Mouse (Mus musculus): ENCODE results near the gene 5031439G07Rik. TPM values are rescaled to one million over a fixed set of nuclear protein-coding genes. Genes with fewer than 3 reads are reported as not detected.
"Not testable (repeated sequence)": the region's sequence is repeated elsewhere in the genome, so short reads cannot be mapped to it uniquely, and the experiment has no call there.

The 5031439G07Rik gene
- 10 to 100 TPM; 78.0 to 86.5 TPM for total RNA-seq (2021)
- long read RNA-seq, experiment 1, full-length matches to known transcripts, result 17 of 50 reads
- long read RNA-seq, experiment 1, partial matches to known transcripts, result 6 of 50 reads
- long read RNA-seq, experiment 1, other reads (novel, unspliced or antisense), result 27 of 50 reads
- long read RNA-seq, experiment 2, full-length matches to known transcripts, result 37 of 72 reads
- long read RNA-seq, experiment 2, partial matches to known transcripts, result 10 of 72 reads
- long read RNA-seq, experiment 2, other reads (novel, unspliced or antisense), result 25 of 72 reads

DNA sequence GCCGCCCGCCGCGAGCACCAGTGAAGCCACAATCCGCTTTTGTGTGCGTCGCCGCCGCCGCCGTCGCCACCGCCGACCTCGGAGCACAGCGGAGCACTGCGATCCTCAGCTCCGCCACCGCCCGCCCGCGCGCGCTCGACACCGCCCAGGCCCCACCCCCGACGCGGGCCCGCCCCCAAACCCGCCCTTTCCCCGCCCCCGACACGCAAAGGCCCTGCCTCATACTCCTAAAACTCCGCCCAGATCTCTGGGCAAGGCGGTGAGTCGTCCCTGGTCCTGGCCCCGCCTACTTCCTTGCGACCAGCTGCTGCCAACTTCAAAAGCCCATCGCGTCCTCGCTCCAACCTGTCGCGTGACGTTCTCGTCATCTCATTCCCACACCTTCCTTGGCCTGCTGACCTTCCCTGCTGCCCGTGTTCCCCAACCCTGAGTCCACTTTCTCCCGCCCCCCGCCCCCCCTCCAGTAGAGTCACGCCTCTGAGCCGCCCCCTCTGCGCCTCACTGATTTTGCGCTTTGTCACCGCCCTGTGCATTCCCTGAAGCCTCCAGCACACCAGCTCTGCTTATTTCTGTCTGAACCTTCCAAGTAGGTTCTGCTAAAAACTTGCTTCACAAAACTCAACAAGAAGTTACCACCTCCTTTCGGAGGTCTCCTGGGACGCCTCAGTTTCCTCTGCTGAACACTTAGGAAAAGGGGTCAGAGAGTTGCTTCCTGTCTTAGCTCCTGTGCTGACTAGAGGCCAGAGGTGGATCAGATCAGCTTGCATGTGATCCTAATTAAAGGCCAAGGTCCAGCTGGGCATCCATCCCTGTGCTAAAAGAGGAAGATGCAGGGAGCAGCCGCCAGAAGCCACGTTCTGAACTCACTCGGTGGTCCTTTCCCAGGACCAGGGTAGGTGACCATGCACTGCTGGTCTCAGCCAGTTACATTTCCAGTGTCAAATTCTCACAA is at the start of gene 5031439G07Rik:
Gene 5031439G07Rik (minus strand): TSS at position 678 of the 952 bp plus-strand sequence.
- intact Hi-C loops (cut with DNase I), result loop anchor here (5.0 kb wide), 1 partner anchor 136 kb away; no protein-coding TSS in a partner anchor
- DNase-seq, result peak; percentile 85 to 89

DNA sequence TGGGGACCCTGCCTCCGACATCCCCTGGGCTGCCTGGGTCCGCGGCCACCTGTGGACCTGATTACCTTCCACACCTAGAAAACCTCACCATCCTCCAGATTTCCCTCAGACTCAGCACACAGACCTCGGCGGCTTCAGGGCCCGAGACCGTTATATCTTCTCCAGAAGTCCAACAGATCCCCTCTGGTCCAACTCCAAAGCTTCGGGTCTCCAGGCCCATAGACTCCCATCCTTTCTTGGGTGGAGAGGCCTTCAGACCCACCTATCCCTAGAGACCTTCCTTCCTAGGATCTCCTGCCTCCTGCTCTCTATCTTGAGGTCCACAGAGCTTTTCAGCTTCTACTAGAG is 49.0 kb upstream of the 5031439G07Rik start:
- intact Hi-C loops (cut with DNase I), result no loop called here
- no peak for DNase-seq

DNA sequence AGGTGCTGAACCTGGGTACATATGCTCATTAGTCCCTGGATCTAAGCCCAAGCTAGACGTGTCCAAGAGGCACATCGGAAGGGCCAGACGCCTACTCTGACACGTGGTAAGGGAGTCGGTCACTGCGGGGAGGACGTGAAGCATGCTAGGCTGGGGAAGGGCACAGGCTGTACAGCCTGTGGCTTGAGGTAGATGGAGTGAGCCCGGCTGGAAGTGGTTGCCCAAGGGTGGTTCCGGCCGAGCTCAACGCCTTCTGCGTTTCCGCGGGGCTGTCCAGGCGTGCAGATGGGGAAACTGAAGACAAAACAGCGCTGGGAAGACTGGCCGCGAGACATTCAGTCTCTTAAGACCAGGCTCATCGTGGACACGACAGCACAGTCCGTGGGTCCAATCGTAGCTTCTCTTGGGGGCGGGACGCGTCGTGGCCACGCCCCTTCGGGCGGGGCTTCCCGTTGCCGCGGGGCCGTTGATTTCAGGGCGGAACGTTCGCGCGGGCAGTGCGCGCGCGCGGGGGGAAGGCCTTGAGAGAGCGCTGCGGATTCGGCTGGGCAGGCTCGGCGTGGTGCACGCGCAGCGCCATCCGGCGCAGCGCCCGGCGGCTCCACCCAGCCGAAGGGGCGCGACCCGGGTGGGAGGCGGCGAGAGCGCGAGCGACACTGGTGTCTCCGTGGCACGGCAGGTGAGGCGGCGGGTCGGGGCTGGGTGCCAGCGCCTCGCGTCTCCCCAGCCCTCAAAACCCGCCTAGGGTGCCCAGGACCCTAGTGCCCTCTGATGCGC is 48.4 kb upstream of the 5031439G07Rik start:
- DNase-seq, result peak; percentile 97 to 100
- intact Hi-C loops (cut with DNase I), result no loop called here

DNA sequence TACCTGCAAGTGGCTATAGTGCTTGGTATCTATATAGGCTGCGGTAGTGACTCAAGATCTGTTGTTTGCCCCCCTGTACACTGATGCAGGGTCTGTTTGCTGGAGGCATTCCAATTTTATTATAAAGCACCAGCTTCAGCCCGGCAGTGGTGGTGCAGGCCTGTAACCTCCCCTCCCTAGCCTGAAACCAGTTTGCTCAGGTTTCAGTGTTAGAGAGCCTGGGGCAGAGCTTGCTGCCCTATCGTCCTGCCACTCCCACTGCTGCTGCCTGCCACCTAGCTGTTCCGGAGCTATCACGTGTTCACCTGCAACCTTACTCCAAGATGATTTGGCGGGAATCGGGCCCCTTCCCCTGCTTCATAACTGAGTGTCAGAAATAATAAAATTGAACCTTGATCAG is 45.6 kb upstream of the 5031439G07Rik start:
- DNase-seq; intact Hi-C loops (cut with DNase I): not testable (repeated sequence)

DNA sequence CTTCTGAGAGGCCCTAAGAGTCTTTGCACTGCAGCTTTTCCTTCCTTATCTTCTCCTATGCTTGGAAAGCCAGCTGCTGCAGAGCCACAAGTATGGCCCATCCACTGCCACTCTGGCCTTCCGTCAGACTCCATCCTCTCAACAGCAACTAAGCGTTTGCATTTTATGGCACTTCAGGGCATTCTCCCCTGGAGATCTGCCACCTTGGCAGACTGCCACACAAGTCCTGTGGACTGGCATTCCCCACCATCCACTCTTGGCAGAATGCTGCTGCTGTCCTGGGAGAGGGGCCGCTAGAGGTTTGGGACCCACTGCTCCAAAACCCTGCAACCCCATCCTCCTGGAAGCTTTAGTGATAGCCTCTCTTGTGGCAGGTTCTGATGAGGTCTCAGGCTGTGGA is 43.5 kb upstream of the 5031439G07Rik start:
- intact Hi-C loops (cut with DNase I), result no loop called here
- no peak for DNase-seq

DNA sequence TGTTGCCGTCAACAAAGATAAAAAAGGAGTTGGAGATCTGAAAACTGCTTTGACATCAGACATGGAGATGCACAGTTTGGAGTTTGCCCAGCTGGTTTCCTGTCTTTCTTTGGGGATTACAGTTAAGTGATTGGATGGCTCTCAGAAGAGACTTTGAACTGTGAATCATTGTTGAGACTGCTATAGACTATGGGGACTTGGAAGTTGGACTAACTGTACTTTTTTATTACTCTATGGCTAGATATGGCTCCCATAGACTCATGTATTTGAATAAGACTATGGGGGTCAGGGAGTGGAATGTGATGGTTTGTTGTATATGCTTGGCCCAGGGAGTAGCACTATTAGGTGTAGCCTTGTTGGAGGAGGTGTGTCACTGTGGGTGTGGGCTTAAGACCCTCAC is 42.3 kb upstream of the 5031439G07Rik start:
- DNase-seq; intact Hi-C loops (cut with DNase I): not testable (repeated sequence)

DNA sequence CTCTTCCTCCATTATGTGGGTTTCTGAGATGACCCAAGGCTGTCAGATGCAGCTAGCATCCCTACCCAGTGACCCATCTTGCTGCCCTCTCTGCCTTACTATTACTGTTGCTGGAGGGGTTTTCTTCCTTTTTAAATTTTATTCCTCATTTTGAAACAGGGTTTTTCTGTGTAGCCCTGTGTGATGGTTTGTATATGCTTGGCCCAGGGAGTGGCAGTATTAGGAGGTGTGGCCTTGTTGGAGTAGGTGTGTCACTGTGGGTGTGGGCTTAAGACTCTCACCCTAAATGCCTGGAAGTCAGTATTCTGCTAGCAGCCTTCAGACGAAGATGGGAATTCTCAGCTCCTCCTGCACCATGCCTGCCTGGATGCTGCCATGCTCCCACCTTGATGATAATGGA is 40.3 kb upstream of the 5031439G07Rik start, which contains the start of gene Fam118a:
Gene Fam118a (plus strand): TSS at position 301 of the 400 bp plus-strand sequence.
- intact Hi-C loops (cut with DNase I); DNase-seq: not testable (repeated sequence)

DNA sequence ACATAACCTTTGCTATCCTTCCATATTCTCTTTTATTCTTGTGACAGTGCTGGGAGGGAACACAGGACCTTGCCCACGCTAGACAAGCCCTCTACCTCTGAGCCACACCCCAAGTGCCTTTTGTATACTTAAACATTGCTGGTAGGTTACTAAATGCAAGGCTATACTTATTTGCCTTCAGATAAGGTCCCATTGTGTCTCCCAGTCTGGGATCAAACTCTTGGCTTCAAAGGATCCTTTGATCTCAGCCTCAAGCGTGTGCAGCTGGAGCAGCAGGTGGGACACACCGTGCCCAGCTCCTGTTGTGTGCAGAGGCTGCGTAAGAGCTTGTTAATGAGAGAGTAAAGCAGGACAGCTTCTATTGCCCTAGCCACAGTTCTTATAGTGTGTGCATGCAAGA is 39.4 kb upstream of the 5031439G07Rik start:
- intact Hi-C loops (cut with DNase I), result no loop called here
- no peak for DNase-seq

DNA sequence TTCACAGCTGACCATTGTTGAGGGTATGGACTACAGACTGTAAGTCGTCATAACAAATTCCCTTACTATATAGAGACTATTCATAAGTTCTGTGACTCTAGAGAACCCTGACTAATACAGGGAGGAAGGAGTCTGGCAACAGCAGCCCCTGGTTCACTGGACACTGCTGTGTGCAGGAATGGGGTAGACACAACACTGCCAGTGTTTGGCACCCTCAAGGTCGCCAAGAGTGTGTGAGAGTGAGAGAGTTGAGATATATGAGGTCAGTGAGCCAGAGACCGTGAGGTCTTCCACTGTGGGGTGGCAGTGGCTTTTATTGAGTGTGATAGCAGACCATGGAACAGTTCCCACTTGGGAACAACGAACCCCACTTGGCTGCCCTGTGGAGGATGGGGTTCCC is 37.8 kb upstream of the 5031439G07Rik start:
- intact Hi-C loops (cut with DNase I), result no loop called here
- no peak for DNase-seq

DNA sequence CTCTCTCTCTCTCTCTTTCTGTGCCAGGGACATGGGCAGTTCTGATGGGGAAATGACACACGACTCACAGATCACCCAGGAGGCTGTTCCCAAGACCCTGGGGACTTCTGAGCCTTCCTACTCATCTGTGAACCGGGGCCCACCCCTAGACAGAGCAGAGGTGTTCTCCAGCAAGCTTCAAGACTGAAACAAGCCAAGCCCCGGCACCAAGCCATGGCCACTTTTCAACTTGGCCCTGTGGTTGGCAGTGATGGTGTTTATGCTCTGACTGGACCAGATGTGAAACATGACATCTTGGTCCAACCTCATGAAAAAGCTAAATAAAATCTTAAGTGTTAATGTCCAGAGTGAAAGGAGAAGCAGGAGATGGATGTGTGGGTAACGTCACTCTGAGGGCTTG is 33.9 kb upstream of the 5031439G07Rik start:
- peak; percentile 30 to 56 for DNase-seq
- intact Hi-C loops (cut with DNase I), result no loop called here

DNA sequence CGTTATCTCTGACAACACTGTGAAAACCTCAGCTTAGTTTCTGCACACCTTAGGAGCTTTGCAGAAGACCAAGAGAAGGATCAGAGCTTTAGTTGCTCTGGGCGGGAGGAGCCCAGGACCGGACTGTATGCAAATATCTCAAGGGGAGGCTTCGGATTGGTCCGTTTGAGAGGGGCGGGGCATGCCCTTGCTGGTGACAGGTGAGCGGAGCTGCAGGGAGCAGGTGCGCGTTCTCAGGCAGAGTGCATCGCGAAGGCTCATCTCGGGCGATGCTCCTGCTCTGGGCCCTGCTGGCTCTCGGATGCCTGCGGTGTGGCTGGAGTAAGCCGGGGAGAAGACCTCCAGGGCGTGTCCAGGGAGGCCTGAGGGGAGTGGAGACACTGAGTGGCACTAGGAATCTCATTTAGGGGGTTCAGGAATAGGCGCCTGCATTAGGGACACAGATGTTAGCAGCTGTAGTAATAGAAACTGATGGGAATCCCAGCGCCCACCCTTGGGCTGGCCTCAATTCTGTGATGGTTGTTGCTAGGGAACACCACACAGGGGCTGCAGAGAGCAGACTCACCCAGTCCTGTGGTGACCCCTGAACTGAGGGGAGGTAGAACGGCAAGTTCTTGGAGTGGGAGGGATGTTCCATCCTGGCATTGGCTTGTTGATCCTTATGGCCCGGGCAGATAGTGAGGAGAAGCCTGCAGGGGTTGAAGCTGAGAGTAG is 28.8 kb upstream of the 5031439G07Rik start, which contains the start of gene Upk3a:
Gene Upk3a (plus strand): TSS at position 191 of the 714 bp plus-strand sequence.
- intact Hi-C loops (cut with DNase I), result no loop called here
- no peak for DNase-seq

DNA sequence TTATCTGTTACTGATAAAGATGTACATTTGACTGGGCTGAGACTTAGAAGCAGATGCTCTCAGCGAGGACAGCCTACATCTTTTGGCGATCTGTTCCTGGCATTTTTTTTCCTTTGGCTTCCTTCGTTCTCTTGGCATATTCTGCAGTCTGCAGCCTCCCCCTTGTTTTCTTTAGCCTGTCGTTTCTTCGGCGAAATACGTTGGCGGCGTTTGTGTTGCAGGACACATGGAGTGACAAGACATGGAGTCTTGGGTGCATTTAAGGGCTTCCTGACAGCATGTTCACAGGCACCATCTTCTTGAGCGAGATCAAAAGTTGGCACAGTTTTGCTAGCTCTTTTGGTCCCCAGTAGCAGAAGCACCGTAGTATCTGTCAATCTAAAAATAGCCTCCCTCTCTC is 27.4 kb upstream of the 5031439G07Rik start:
- DNase-seq, result no peak
- intact Hi-C loops (cut with DNase I), result no loop called here

DNA sequence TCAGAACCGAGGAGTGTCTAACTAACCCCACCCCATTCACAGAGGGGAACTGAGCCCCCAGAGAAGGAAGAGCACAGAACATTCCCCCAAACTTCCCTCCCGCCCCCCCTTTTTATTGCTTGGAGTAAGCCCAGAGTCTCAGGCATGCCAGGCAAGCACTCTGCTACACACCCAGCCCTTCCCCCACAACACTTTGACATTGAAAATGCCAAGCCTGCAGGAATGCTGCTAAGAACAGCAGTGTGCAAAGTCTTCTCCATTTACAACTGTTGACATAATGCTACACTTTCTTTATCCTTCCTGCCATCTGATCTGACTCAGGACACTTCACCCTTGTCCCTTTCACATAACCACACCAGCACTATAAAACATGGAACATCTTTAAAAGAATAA is 24.3 kb upstream of the 5031439G07Rik start:
- intact Hi-C loops (cut with DNase I), result no loop called here
- DNase-seq, result no peak

DNA sequence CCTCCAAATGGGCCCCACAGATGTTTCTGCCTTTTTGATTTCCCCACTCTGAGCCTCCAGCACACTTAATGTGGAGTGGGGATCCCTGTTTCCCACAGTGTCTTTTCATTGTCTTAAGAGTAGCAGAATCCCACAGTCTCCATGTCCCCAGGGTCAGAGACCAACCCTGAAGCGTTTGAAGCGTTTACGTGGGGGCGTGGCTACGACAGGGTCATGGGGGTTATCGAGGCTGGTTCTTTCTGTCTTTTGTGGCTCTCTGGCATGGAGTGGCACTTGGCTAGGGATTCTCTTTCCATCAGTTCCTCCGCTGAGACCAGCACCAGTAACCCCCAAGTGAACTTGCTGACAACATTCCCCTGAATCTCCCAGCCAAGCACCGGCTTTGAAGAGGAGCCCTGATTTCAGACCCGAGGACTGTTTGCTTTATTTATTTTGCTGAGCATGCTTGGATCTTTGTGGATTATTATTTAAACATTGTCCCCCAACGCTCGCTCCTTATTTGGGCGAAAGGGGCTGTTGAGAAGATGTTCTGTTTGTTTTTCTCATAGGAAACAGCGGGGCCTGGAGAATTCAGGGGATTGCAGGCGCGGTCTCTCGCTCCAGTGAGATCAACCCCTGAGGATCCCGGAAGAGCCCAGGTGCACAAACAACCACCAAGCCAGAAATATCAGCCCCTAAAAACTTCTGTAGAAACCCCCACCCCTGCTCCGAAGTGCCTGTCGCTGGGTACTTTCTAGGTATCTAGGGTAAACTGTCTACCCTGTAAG is 23.7 kb upstream of the 5031439G07Rik start:
- no peak for DNase-seq
- intact Hi-C loops (cut with DNase I), result no loop called here

DNA sequence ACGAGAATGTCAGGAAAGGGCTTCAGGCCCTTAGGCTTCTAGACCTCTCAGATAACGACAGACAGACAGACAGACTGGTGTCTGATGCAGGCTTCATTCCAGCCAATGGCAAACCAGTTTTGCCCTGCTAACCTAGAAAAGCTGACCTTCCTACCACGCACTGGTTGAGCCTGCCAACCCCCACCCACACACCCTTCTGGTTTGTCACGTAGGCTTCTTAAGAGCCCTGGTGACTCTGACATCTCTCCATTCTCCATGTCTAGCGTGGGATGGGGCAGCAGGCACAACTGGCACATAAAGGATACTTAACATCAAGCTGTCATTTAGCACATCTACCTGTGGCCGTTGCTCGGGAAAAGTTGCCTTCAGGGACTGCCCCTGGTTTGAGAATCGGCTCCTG is 21.3 kb upstream of the 5031439G07Rik start:
- DNase-seq, result no peak
- intact Hi-C loops (cut with DNase I), result no loop called here

DNA sequence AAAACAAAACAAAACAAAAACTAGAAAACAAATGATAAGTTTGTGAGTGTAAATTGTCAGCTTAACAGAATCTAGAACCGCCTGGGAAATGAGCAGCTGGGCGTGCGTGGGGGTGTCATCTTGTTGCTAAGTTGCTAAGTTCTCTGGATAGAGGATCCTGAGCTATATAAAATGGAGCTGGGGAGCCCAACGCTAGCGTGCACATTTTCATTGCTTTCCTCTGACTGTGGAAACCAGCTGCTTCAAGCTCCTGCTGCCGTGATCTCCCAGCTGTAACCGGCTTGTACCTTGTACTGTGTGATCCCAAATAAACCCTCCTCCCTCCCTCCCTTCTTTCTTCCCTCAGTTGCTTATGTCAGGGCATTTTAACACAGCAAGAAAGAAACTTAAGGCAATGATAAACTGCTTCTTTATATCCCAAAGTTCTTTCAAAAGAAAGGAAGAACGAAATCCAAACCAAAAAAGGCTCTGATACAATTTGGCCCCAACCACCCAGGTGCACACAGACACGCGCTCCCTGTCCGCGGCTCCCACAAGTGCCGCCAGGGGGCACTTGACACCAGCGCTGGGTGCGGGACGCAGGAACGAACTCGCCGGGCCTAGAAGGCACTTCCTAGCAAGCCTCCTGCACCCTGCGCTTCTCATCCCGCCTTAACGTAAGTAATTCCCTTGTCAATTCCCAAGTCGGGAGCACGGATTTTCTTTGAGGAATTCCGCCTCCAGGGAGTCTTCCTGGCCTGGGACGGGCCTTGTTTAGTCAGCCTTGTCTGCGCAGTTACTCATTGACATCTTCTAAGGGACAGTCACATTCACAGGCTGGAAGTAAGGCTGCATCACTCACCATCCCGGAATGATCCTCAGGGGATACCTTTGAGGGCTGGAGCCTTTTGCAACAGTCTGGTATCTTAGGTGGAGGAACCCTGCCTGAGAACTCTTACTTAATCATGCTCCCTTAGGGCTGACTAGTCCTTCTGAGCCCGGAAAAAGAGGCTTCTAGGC is 12.9 kb upstream of the 5031439G07Rik start:
- intact Hi-C loops (cut with DNase I), result loop anchor here (1.0 kb wide), 1 partner anchor 70 kb away; no protein-coding TSS in a partner anchor
- DNase-seq, result peak; percentile 75 to 78

DNA sequence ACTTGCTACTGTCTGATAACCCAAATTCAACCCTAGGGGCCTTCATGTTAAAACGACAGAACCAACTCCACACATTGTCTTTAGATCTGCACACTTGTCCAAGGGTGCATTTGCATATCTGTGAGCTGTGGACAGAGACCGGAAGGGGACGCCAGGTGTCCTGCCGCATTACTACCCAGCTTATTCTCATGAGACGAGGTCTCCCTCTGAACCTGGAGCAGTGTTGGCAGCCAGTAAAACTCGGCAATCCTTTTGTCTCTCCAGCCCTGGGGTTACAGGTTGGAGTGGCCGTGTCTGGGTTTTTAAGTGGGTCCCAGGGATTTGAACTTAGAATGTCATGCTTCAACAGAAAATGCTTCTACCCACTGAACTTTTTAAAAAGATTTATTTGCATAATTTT is 11.6 kb upstream of the 5031439G07Rik start:
- DNase-seq, result no peak
- intact Hi-C loops (cut with DNase I), result loop anchor here (5.0 kb wide), 1 partner anchor 243 kb away; no protein-coding TSS in a partner anchor

All from gastrocnemius, postnatal 36 days (tissue).